Mouse (Mus musculus) hindbrain, embryonic 14.5 days (tissue): ENCODE measurements around the gene Gm3336. TPM values are rescaled to one million over a fixed set of nuclear protein-coding genes. Genes with fewer than 3 reads are reported as not detected.

Source experiments
- ATAC-seq: fragments of 200-750 bp; cut with Nextera tagmentation; 2 replicates; pipeline ENCODE4 v1.8.0; 2017; ENCODE audit warnings: moderate number of reproducible peaks, mild to moderate bottlenecking, moderate TSS enrichment, moderate library complexity; ENCODE audit not compliant: low FRiP score
- DNase-seq: peaks from one replicate; pipeline ENCODE4 v3.0.0-alpha.2; 2015; ENCODE audit warnings: low spot score
- H3K27ac ChIP-seq: fragments of 300-500 bp; sonication (generic); 2 replicates; pipeline ENCODE4 v1.5.1; 2014; ENCODE audit warnings: mild to moderate bottlenecking, moderate library complexity
- H3K27me3 ChIP-seq: fragments of 300-500 bp; sonication (generic); 2 replicates; pipeline ENCODE4 v1.6.1; 2014; ENCODE audit warnings: mild to moderate bottlenecking, low read length, mixed read lengths; ENCODE audit not compliant: control insufficient read depth, insufficient read depth
- H3K36me3 ChIP-seq: fragments of 300-500 bp; sonication (generic); replicated peaks from 2 replicates; pipeline ENCODE4 v1.6.1; 2014; ENCODE audit not compliant: control insufficient read depth, insufficient read depth
- H3K4me1 ChIP-seq: fragments of 300-500 bp; sonication (generic); replicated peaks from 2 replicates; pipeline ENCODE4 v1.6.1; 2014; ENCODE audit warnings: antibody characterized with exemption, low read length, mixed read lengths; ENCODE audit not compliant: control insufficient read depth, insufficient read depth
- H3K4me2 ChIP-seq: fragments of 300-500 bp; sonication (generic); replicated peaks from 2 replicates; pipeline ENCODE4 v1.6.1; 2014; ENCODE audit warnings: mild to moderate bottlenecking, moderate library complexity
- H3K4me3 ChIP-seq: fragments of 300-500 bp; sonication (generic); replicated peaks from 2 replicates; pipeline ENCODE4 v1.5.1; 2014; ENCODE audit warnings: mild to moderate bottlenecking, low read length
- H3K9ac ChIP-seq: fragments of 300-500 bp; sonication (generic); 2 replicates; pipeline ENCODE4 v1.6.1; 2014
- H3K9me3 ChIP-seq: fragments of 300-500 bp; sonication (generic); 2 replicates; pipeline ENCODE4 v1.6.1; 2016; ENCODE audit warnings: low read length; ENCODE audit not compliant: control insufficient read depth
- WGBS: fragments of 180-500 bp; shearing (Covaris S2); extraction: QIAGEN DNeasy Blood & Tissue Kit; methylation state at CpG from one replicate; pipeline ENCODE4 v1.1.7; 2014; 5-methylcytosine and 5-hydroxymethylcytosine counted together
- polyA plus RNA-seq: library from polyadenylated mRNA; unstranded; fragments of >200 nt; fragmentation: Nextera tagmentation; extraction: Ambion mirVana; gene quantifications from 2 replicates; pipeline ENCODE4 v1.2.1, GENCODE M21; 2014

Gm3336 gene
- polyA plus RNA-seq, 1 experiment from 2014 or later: not detected

GRCm38 (mm10) chr8:70723486-70724210 is 5.3 kb downstream of the Gm3336 start, which contains the start of gene Pde4c:
Gene Pde4c, plus strand, starts transcription at chr8:70723720.
- no peak within 1 kb of the TSS for H3K4me3 ChIP-seq
- DNase-seq (no peak), ATAC-seq (no peak)
- no peak within 1 kb of the TSS for H3K27ac ChIP-seq
- no peaks in the 10 kb centered on the region for H3K36me3 ChIP-seq
- peaks cover 21% of the 10 kb centered on the region for H3K27me3 ChIP-seq
- H3K4me1 ChIP-seq: no peaks in the 10 kb centered on the region
- WGBS: 63% methylated on average over 7 of the region's 7 CpGs
- no peak within 1 kb of the TSS for H3K9ac ChIP-seq
- no peak within 1 kb of the TSS for H3K4me2 ChIP-seq
- no peaks in the 10 kb centered on the region for H3K9me3 ChIP-seq

- Histone ChIP-seq H3K9me3 (no peaks in the 10 kb centered on the region), H3K27me3 (peaks cover 23% of the 10 kb centered on the region), H3K4me1 (no peaks in the 10 kb centered on the region), H3K36me3 (no peaks in the 10 kb centered on the region), H3K9ac (no peak overlapping the region), H3K4me2 (no peak overlapping the region), H3K27ac (no peak overlapping the region), H3K4me3 (no peak overlapping the region)
- no peak for ATAC-seq
- 82% methylated on average over 12 of the region's 12 CpGs for WGBS
- no peak for DNase-seq
Observed at GRCm38 (mm10) chr8:70724216-70724615, 5.9 kb downstream of the Gm3336 start.

- Histone ChIP-seq H3K4me3 (no peak overlapping the region), H3K9ac (no peak overlapping the region), H3K27ac (no peak overlapping the region), H3K4me2 (no peak overlapping the region), H3K27me3 (peaks cover 39% of the 10 kb centered on the region), H3K9me3 (no peaks in the 10 kb centered on the region), H3K4me1 (no peaks in the 10 kb centered on the region), H3K36me3 (no peaks in the 10 kb centered on the region)
- WGBS: 29% methylated on average over 14 of the region's 14 CpGs
- ATAC-seq (no peak), DNase-seq (no peak)
Observed at GRCm38 (mm10) chr8:70725792-70726447, 7.6 kb downstream of the Gm3336 start.

- Histone ChIP-seq H3K4me2 (no peak overlapping the region), H3K4me1 (no peaks in the 10 kb centered on the region), H3K36me3 (no peaks in the 10 kb centered on the region), H3K4me3 (no peak overlapping the region), H3K27me3 (peaks cover 43% of the 10 kb centered on the region), H3K27ac (no peak overlapping the region), H3K9ac (no peak overlapping the region), H3K9me3 (no peaks in the 10 kb centered on the region)
- ATAC-seq (no peak), DNase-seq (no peak)
- WGBS: 44% methylated on average over 11 of the region's 11 CpGs
Observed at GRCm38 (mm10) chr8:70726721-70727120, 8.4 kb downstream of the Gm3336 start.

GRCm38 (mm10) chr8:70729808-70730475 is 11.6 kb downstream of the Gm3336 start:
- DNase-seq (no peak), ATAC-seq (no peak)
- Histone ChIP-seq H3K9me3 (no peaks in the 10 kb centered on the region), H3K27ac (no peak overlapping the region), H3K9ac (peak overlapping the region; percentile 44; the same call in 1 of the 2 replicates), H3K4me2 (peak overlapping the region; percentile 38), H3K36me3 (no peaks in the 10 kb centered on the region), H3K4me3 (peak overlapping the region; percentile 13; the same call in 1 of the 2 replicates), H3K27me3 (peaks cover 43% of the 10 kb centered on the region), H3K4me1 (no peaks in the 10 kb centered on the region)
- WGBS: 4% methylated on average over 34 of the region's 34 CpGs

GRCm38 (mm10) chr8:70730956-70731355 is 12.6 kb downstream of the Gm3336 start:
- peaks cover 43% of the 10 kb centered on the region for H3K27me3 ChIP-seq
- WGBS: 84% methylated on average over 4 of the region's 4 CpGs

GRCm38 (mm10) chr8:70737705-70738104 is 19.4 kb downstream of the Gm3336 start:
- no peak for DNase-seq
- H3K27me3 ChIP-seq: peaks cover 25% of the 10 kb centered on the region
- H3K9ac ChIP-seq: no peak overlapping the region
- H3K4me1 ChIP-seq: no peaks in the 10 kb centered on the region
- ATAC-seq: no peak
- no peak overlapping the region for H3K4me2 ChIP-seq
- H3K9me3 ChIP-seq: no peaks in the 10 kb centered on the region
- no peak overlapping the region for H3K27ac ChIP-seq
- WGBS: 68% methylated on average over 5 of the region's 5 CpGs
- no peak overlapping the region for H3K4me3 ChIP-seq
- no peaks in the 10 kb centered on the region for H3K36me3 ChIP-seq

More at GRCm38 (mm10) chr8:70730956-70731355, 12.6 kb downstream of the Gm3336 start:
- Histone ChIP-seq H3K27ac (no peak overlapping the region), H3K9me3 (no peaks in the 10 kb centered on the region), H3K9ac (no peak overlapping the region), H3K36me3 (no peaks in the 10 kb centered on the region), H3K4me3 (no peak overlapping the region), H3K4me1 (no peaks in the 10 kb centered on the region), H3K4me2 (no peak overlapping the region)
- no peak for DNase-seq
- ATAC-seq: no peak

GRCm38 (mm10) chr8:70738211-70738610 is 19.9 kb downstream of the Gm3336 start:
- no peak overlapping the region for H3K27ac ChIP-seq
- H3K27me3 ChIP-seq: peaks cover 30% of the 10 kb centered on the region
- WGBS: 76% methylated on average over 3 of the region's 3 CpGs
- peaks cover under 1% of the 10 kb centered on the region; the same call in 1 of the 2 replicates for H3K4me1 ChIP-seq
- no peak overlapping the region for H3K9ac ChIP-seq
- no peaks in the 10 kb centered on the region for H3K36me3 ChIP-seq
- no peak overlapping the region for H3K4me3 ChIP-seq
- DNase-seq: no peak
- H3K9me3 ChIP-seq: no peaks in the 10 kb centered on the region
- H3K4me2 ChIP-seq: no peak overlapping the region
- no peak for ATAC-seq

GRCm38 (mm10) chr8:70741661-70742060 is 23.3 kb downstream of the Gm3336 start:
- Histone ChIP-seq H3K36me3 (no peaks in the 10 kb centered on the region), H3K27me3 (peaks cover 61% of the 10 kb centered on the region), H3K4me1 (peaks cover 12% of the 10 kb centered on the region), H3K27ac (no peak overlapping the region), H3K4me2 (no peak overlapping the region), H3K9ac (no peak overlapping the region), H3K4me3 (no peak overlapping the region), H3K9me3 (no peaks in the 10 kb centered on the region)
- ATAC-seq (no peak), DNase-seq (no peak)
- WGBS: 63% methylated on average over 5 of the region's 5 CpGs
